Mouse (Mus musculus) hindbrain, postnatal 0 days (tissue): Measurements from ENCODE around the gene Jph4. TPM values are rescaled to one million over a fixed set of nuclear protein-coding genes. Genes with fewer than 3 reads are reported as not detected.

Experiments
- ATAC-seq: fragments of 200-750 bp; cut with Nextera tagmentation; 2 replicates; pipeline ENCODE4 v1.8.0; 2017; ENCODE audit warnings: mild to moderate bottlenecking, moderate TSS enrichment, moderate library complexity
- DNase-seq: peaks from one replicate; pipeline ENCODE4 v3.0.0-alpha.2; 2015; ENCODE audit warnings: low spot score
- H3K27ac ChIP-seq: fragments of 300-500 bp; sonication (generic); 2 replicates; pipeline ENCODE4 v1.5.1; 2014; ENCODE audit warnings: mild to moderate bottlenecking
- H3K27me3 ChIP-seq: fragments of 300-500 bp; sonication (generic); 2 replicates; pipeline ENCODE4 v1.6.1; 2014; ENCODE audit warnings: low read length, mixed read lengths; ENCODE audit not compliant: insufficient read depth
- H3K36me3 ChIP-seq: fragments of 300-500 bp; sonication (generic); 2 replicates; pipeline ENCODE4 v1.6.1; 2014; ENCODE audit warnings: low read length, mixed read lengths; ENCODE audit not compliant: insufficient read depth
- H3K4me1 ChIP-seq: fragments of 300-500 bp; sonication (generic); 2 replicates; pipeline ENCODE4 v1.6.1; 2014; ENCODE audit warnings: antibody characterized with exemption, low read length, mixed read lengths; ENCODE audit not compliant: insufficient read depth
- H3K4me2 ChIP-seq: fragments of 300-500 bp; sonication (generic); 2 replicates; pipeline ENCODE4 v1.6.1; 2014; ENCODE audit warnings: low read depth, mild to moderate bottlenecking, low read length, moderate library complexity, mixed read lengths
- H3K4me3 ChIP-seq: fragments of 300-500 bp; sonication (generic); 2 replicates; pipeline ENCODE4 v1.5.1; 2014; ENCODE audit warnings: low read length
- H3K9ac ChIP-seq: fragments of 300-500 bp; sonication (generic); replicated peaks from 2 replicates; pipeline ENCODE4 v1.6.1; 2014; ENCODE audit warnings: mild to moderate bottlenecking, low read length, moderate library complexity, mixed read lengths
- H3K9me3 ChIP-seq: fragments of 300-500 bp; sonication (generic); 2 replicates; pipeline ENCODE4 v1.6.1; 2016; ENCODE audit warnings: low read length, mixed read lengths
- CTCF ChIP-seq: IDR thresholded peaks from 2 replicates; pipeline ENCODE4 v1.5.1; 2016; ENCODE audit warnings: antibody characterized with exemption, control low read depth, low read depth
- WGBS: fragments of 180-500 bp; shearing (Covaris S2); extraction: QIAGEN DNeasy Blood & Tissue Kit; methylation state at CpG from one replicate; pipeline ENCODE4 v1.1.7; 2014; 5-methylcytosine and 5-hydroxymethylcytosine counted together
- polyA plus RNA-seq: library from polyadenylated mRNA; unstranded; fragments of >200 nt; fragmentation: Nextera tagmentation; extraction: Ambion mirVana; gene quantifications from 2 replicates; pipeline ENCODE4 v1.2.1, GENCODE M21; 2015
- total RNA-seq: library from RNA; depleted of rRNA; stranded (reverse); fragments of >200 nt; gene quantifications from 2 replicates; pipeline ENCODE4 v1.2.3, GENCODE M21; 2014; rRNA removed

Jph4 gene
- total and polyA plus RNA-seq, 2 experiments from 2014 or later, result 29.4 to 126 TPM

DNA sequence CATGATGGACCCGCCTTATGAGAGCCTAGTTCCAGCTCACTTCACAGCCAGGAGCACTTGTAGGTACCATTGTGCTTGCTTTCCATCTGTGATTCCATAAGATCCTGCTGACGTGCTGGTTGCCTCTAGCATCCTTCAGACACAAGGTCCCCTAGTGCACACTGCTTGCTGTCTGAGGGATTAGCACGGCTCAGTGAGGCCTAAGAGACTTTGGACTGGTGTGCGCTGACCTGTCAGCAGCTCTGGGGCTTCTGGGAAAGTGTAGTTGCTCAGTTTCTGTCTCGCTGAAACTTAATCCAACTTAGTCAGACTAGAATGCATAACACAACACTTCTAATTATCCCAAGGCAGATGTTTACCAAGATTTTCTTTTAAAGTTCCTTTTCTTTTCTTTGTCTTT lies 56.8 kb downstream of the Jph4 start:
- no peak for TF ChIP-seq CTCF
- ATAC-seq (no peak), DNase-seq (no peak)
- Histone ChIP-seq H3K4me2 (peak overlapping the region; percentile 58; the same call in 1 of the 2 replicates), H3K27me3 (no peaks in the 10 kb centered on the region), H3K36me3 (no peaks in the 10 kb centered on the region), H3K27ac (peak overlapping the region; percentile 45; the same call in 1 of the 2 replicates), H3K9me3 (no peaks in the 10 kb centered on the region), H3K9ac (no peak overlapping the region), H3K4me3 (no peak overlapping the region), H3K4me1 (peaks cover 33% of the 10 kb centered on the region)
- 44% methylated on average over 5 of the region's 5 CpGs for WGBS

DNA sequence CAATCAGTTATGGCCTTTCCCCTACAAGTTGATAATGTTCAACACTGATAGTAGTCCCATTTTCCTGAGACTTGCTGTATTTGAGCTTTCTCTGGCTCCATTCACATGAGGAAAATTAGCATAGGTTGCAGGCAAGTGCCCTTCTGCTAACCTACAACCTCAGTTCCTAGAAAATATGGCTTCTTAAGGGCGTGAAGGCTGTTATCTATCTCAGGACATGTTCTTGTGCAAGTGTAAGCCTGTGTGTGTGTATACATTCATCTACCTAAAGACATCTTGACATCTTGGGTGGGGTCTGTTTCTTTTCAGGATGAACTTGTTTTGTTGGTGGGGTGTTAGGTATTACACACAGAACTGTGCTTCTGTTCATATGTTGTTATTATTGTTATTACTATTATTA lies 57.7 kb downstream of the Jph4 start:
- H3K4me1 ChIP-seq, result peaks cover 41% of the 10 kb centered on the region
- 84% methylated on average over 1 of the region's 1 CpGs for WGBS
- no peaks in the 10 kb centered on the region for H3K9me3 ChIP-seq
- no peak overlapping the region for H3K4me3 ChIP-seq
- no peak overlapping the region for H3K9ac ChIP-seq
- peak overlapping the region; percentile 58 for H3K4me2 ChIP-seq
- no peaks in the 10 kb centered on the region for H3K36me3 ChIP-seq
- no peak overlapping the region for H3K27ac ChIP-seq
- ATAC-seq (no peak), DNase-seq (no peak)
- no peak for TF ChIP-seq CTCF
- H3K27me3 ChIP-seq, result no peaks in the 10 kb centered on the region

Other genes starting within 250 kb of the Jph4 start
- 7.8 and 9.6 TPM in 2 replicates for gene Homez, start 246.0 kb downstream of the Jph4 start, total RNA-seq
- gene Homez, start 246.0 kb downstream of the Jph4 start, polyA plus RNA-seq, result 9.0 and 9.3 TPM in 2 replicates
- 21.3 and 26.5 TPM in 2 replicates for gene Ppp1r3e, start 239.4 kb downstream of the Jph4 start, total RNA-seq
- 4.0 and 5.1 TPM in 2 replicates for gene Ppp1r3e, start 239.4 kb downstream of the Jph4 start, polyA plus RNA-seq
- 28.4 and 37.1 TPM in 2 replicates for gene Bcl2l2, start 233.6 kb downstream of the Jph4 start, total RNA-seq
- gene Bcl2l2, start 233.6 kb downstream of the Jph4 start, polyA plus RNA-seq, result 4.3 and 4.6 TPM in 2 replicates
- gene Gm20521, start 233.5 kb downstream of the Jph4 start, total RNA-seq, result 3.0 and 6.8 TPM in 2 replicates
- 1.3 and 1.9 TPM in 2 replicates for gene Gm20521, start 233.5 kb downstream of the Jph4 start, polyA plus RNA-seq
- gene Pabpn1, start 224.4 kb downstream of the Jph4 start, total RNA-seq, result 88.1 and 109 TPM in 2 replicates
- gene Pabpn1, start 224.4 kb downstream of the Jph4 start, polyA plus RNA-seq, result 145 and 154 TPM in 2 replicates
- gene Slc22a17, start 203.8 kb downstream of the Jph4 start, total RNA-seq, result 605 and 606 TPM in 2 replicates
- 349 and 369 TPM in 2 replicates for gene Slc22a17, start 203.8 kb downstream of the Jph4 start, polyA plus RNA-seq
- 38.0 and 43.1 TPM in 2 replicates for gene Efs, start 190.8 kb downstream of the Jph4 start, total RNA-seq
- gene Efs, start 190.8 kb downstream of the Jph4 start, polyA plus RNA-seq, result 12.9 and 13.8 TPM in 2 replicates
- gene Il25, start 184.2 kb downstream of the Jph4 start, total RNA-seq, result not detected in 2 replicates
- 0.95 and 1.2 TPM in 2 replicates for gene Il25, start 184.2 kb downstream of the Jph4 start, polyA plus RNA-seq
- gene Cmtm5, start 180.7 kb downstream of the Jph4 start, total RNA-seq, result 62.6 and 74.1 TPM in 2 replicates
- gene Cmtm5, start 180.7 kb downstream of the Jph4 start, polyA plus RNA-seq, result 44.8 and 52.1 TPM in 2 replicates
- 0.21 and 0.32 TPM in 2 replicates for gene Myh6, start 150.0 kb downstream of the Jph4 start, total RNA-seq
- gene Myh6, start 150.0 kb downstream of the Jph4 start, polyA plus RNA-seq, result 1.1 and 1.4 TPM in 2 replicates
- not detected in 2 replicates for gene Gm17428, start 140.0 kb downstream of the Jph4 start, total RNA-seq
- not detected in 2 replicates for gene Gm17428, start 140.0 kb downstream of the Jph4 start, polyA plus RNA-seq
- gene Myh7, start 122.3 kb downstream of the Jph4 start, total RNA-seq, result 1.3 and 2.0 TPM in 2 replicates
- 6.5 and 8.6 TPM in 2 replicates for gene Myh7, start 122.3 kb downstream of the Jph4 start, polyA plus RNA-seq
- gene Ngdn, start 101.5 kb downstream of the Jph4 start, total RNA-seq, result 16.6 and 25.4 TPM in 2 replicates
- gene Ngdn, start 101.5 kb downstream of the Jph4 start, polyA plus RNA-seq, result 53.2 and 55.2 TPM in 2 replicates
- 10.7 and 10.9 TPM in 2 replicates for gene Zfhx2, start 24.6 kb downstream of the Jph4 start, total RNA-seq
- gene Zfhx2, start 24.6 kb downstream of the Jph4 start, polyA plus RNA-seq, result 8.1 and 8.4 TPM in 2 replicates
- gene Thtpa, start 22.2 kb downstream of the Jph4 start, total RNA-seq, result 37.7 and 44.1 TPM in 2 replicates
- gene Thtpa, start 22.2 kb downstream of the Jph4 start, polyA plus RNA-seq, result 31.8 and 32.8 TPM in 2 replicates
- gene Ap1g2, start 10.3 kb downstream of the Jph4 start, total RNA-seq, result 5.7 and 6.5 TPM in 2 replicates
- 5.9 and 6.1 TPM in 2 replicates for gene Ap1g2, start 10.3 kb downstream of the Jph4 start, polyA plus RNA-seq
- gene Dhrs2, start 105.1 kb upstream of the Jph4 start, total RNA-seq, result 1.7 TPM in 1 of 2 replicates, not detected in the other
- gene Dhrs2, start 105.1 kb upstream of the Jph4 start, polyA plus RNA-seq, result 1.6 and 2.0 TPM in 2 replicates